Mouse (Mus musculus) T-helper 17 cell (primary cell): ENCODE measurements at regions not wholly inside any gene's neighbourhood (a gene's known extent, or its start where the extent isn't known, plus 50 kb on each side); places are given as distances from the start of the nearest gene placed in this dataset.

ENCODE experiments used
- in situ Hi-C, 2 experiments: fragments of 300-600 bp; cut with MboI, MseI; formaldehyde crosslinking; loops; 1 replicate in 1 of 2; 2 replicates in 1 of 2; pipeline ENCODE4 v1.15.1; 2025; ENCODE audit warnings: high pct_unique_total_duplicates in 2 of 2

DNA sequence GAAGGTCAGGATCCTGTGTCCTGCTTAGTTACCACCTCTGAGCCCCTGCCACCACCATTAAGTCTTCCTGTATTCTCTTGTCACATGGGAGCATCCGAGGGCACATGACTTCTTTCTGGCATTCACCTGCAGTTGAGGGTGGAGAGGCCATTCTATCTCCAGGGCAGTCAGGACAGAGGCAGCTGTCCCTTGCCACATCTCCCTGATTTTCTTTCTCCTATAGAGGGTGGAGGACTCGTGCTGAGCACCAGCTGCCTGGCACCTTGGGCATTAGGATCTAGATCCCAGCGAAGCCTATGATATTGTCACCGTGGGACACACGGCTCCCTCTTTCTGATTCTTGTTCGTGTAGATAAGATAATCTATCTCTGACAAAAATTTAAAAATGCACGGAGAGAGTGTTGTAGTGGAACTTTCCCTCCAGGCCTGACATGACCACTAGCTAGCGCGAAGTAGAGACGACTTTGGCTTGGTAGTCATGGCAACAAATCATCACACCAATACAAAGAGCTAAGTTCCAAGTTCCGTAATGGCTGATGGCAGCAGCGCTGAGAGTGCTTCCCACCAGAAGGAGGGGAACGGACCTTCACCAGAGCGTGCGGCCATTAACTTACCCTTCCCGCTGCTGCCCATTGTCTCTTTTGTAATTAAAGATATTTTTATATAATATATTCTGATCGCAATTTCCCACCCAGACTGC is 137.7 kb downstream of the Ipmk start:
- in situ Hi-C loops, result no loop called here

- in situ Hi-C loops, result no loop called here
These were observed 142.2 kb downstream of the Ipmk start for GRCm38 (mm10) chr10:71489791-71490190.

- in situ Hi-C loops, result no loop called here
These were observed 154.5 kb downstream of the Ipmk start for GRCm38 (mm10) chr10:71502096-71502495.

GRCm38 (mm10) chr10:71504219-71504618 is 156.7 kb downstream of the Ipmk start:
- in situ Hi-C loops, result no loop called here

- in situ Hi-C loops, result no loop called here
These were observed 177.7 kb downstream of the Ipmk start for GRCm38 (mm10) chr10:71525290-71525689.

GRCm38 (mm10) chr10:71533759-71534158 is 186.2 kb downstream of the Ipmk start:
- in situ Hi-C loops, result no loop called here

- in situ Hi-C loops, result no loop called here
These were observed 197.9 kb downstream of the Ipmk start for GRCm38 (mm10) chr10:71545489-71545888.

- in situ Hi-C loops, result no loop called here
These were observed 198.9 kb downstream of the Ipmk start for GRCm38 (mm10) chr10:71546507-71546906.

DNA sequence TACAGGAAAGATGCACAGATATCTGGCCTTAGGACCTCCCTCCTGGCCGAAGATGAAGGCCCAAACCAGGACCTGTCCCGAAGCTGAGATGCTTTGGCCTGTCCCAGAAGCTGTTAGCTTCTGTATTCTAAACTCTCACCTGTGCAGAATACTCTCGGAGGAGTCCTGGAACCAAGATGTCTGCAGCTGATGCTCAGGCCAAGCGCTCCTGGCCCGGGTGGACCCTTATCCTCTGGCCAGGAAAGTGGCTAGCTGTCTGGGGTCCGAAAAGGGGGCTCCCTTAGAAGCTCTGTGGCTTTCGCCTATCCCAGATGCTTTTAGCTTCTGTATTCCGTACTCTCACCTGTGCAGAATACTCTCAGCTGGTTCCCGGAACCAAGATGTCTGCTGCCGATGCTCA is 236.2 kb downstream of the Ipmk start:
- in situ Hi-C loops, result no loop called here

DNA sequence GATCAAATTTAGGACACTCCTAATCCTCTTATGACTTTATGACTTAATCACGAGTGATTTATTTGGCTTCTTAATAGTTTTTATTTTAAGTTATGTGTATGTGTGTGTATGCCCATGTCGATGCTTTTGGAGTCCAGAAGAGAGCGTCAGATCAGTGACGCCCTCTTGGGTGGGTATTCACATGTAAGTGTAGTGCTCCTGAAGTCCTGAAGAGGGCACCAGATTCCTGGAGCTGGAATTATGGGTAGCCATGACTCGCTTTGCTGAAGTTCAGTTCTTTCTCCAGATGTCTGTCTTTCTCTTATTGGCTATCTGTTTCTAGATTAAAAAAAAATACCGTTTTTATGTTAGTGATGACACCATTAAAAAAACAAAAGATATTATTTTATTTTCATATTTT is 251.0 kb downstream of the Ipmk start:
- in situ Hi-C loops, result loop anchor here in 1 of 2 experiments (10.0 kb wide), 1 partner anchor 1626 kb away; no protein-coding TSS in a partner anchor

GRCm38 (mm10) chr10:71613736-71614135 is 266.2 kb downstream of the Ipmk start:
- in situ Hi-C loops, result no loop called here

GRCm38 (mm10) chr10:71617156-71617555 is 269.6 kb downstream of the Ipmk start:
- in situ Hi-C loops, result no loop called here

- in situ Hi-C loops, result no loop called here
These were observed 298.5 kb downstream of the Ipmk start for GRCm38 (mm10) chr10:71646071-71646470.

- in situ Hi-C loops, result loop anchor here in 1 of 2 experiments (10.0 kb wide), 1 partner anchor 1103 kb away; no protein-coding TSS in a partner anchor
These were observed 310.0 kb downstream of the Ipmk start for GRCm38 (mm10) chr10:71657525-71657924.

GRCm38 (mm10) chr10:71663545-71663944 is 316.0 kb downstream of the Ipmk start:
- in situ Hi-C loops, result loop anchor here in 1 of 2 experiments (10.0 kb wide), 1 partner anchor 929 kb away; no protein-coding TSS in a partner anchor

GRCm38 (mm10) chr10:71667160-71667571 is 319.6 kb downstream of the Ipmk start:
- in situ Hi-C loops, result loop anchor here in 1 of 2 experiments (10.0 kb wide), 1 partner anchor 932 kb away; no protein-coding TSS in a partner anchor

GRCm38 (mm10) chr10:71679240-71679639 is 331.7 kb downstream of the Ipmk start:
- in situ Hi-C loops, result loop anchor here in 1 of 2 experiments (10.0 kb wide), 1 partner anchor 1046 kb away; no protein-coding TSS in a partner anchor

- in situ Hi-C loops, result no loop called here
These were observed 365.9 kb downstream of the Ipmk start for GRCm38 (mm10) chr10:71713456-71713855.

DNA sequence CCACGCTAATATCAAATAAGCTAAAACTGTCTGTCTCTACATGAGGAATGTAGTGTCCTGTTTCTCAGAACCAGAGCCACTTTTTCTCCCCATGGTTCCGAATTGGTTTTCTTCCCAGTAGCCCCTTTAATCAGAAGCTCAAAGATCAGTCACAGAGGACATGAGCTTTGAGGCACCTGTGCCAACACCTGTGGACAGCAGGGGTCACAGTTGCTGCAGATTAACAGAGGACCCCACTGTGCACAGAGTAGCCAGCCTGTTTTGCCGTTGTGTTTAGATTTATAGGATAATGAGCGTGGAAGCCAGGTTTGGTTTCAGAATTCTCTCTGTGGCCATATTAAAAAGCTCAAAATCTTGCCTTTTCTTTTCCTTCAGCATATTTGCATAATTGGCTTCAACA is 380.2 kb downstream of the Ipmk start:
- in situ Hi-C loops, result loop anchor here in 1 of 2 experiments (10.0 kb wide), 1 partner anchor 427 kb away; no protein-coding TSS in a partner anchor

DNA sequence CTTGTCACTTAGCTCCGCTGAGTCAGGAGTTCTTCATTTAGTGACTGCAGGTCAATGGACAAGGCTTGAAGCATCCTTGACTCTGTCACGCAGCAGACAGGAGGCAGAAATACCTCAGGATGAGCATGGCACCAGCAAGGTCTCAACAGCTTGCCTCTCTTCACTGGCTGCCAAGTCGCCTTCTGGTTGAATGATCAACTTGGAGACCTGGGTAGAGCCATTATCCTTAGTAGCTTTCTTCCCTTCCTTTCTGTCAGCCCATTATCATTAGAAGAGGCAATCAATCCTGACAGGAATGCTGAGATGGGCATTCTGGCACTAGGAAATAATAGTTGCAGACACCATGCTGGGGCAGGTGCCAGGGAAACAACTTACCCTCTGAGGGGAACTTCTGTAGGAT is 386.3 kb downstream of the Ipmk start:
- in situ Hi-C loops, result no loop called here

GRCm38 (mm10) chr10:71734481-71734880 is 386.9 kb downstream of the Ipmk start:
- in situ Hi-C loops, result no loop called here

DNA sequence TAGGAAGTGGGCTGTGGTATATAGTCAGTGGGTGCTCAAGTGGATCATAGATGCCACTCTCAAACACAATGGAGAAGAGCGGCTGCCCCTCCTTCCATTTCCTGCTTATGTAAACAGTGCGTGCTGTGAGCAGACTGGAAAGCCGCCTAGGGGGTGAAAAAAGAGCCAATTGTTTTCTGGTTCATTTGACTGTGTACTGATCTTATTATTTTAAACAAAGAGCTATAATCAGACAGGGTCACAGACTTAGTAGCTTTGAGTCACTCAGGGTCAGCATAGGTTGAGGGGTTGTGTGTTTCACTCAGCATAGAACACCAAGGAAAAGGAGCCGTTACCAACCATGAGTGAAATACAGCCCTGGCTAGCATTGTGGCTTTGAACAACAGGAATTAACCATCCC is 390.7 kb downstream of the Ipmk start:
- in situ Hi-C loops, result no loop called here
